Mouse (Mus musculus): ENCODE results near the gene Rab3il1. TPM values are rescaled to one million over a fixed set of nuclear protein-coding genes. Genes with fewer than 3 reads are reported as not detected.

The Rab3il1 gene
- polyA plus RNA-seq, 1 experiment: 362 TPM

DNA sequence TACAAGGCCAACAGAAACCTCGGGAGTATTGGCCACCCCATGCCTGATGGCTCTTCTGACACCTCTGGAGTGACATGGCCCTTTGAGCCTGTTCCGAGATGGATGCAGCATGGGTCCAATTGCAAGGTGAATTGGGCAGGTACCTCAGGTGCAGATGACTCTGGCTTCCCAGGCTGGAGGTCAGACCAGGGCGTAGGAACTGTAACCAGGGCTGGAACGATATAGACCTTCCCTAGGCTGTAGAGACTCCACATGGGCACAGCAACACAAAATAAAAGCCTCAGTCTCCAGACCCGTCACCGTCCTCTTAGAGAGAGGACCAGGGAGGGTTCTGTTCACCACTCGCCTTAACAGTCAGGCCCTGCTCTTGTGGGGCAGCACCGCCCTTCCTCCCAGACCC lies 60.8 kb downstream of the Rab3il1 start:
- TF ChIP-seq POLR2A (IDR thresholded peaks at IDR 0.05; ENCODE audit: control insufficient read depth, low read depth, low read length) (no peak), CTCF (IDR thresholded peaks at IDR 0.05; ENCODE audit: control insufficient read depth, insufficient read depth, insufficient replicate concordance, low read depth, low read length) (no peak)
- H3K36me3 ChIP-seq (ENCODE audit: control insufficient read depth, insufficient read depth, low read length): no peaks in the 10 kb centered on the region
- no peaks in the 10 kb centered on the region for H3K27me3 ChIP-seq (ENCODE audit: control insufficient read depth, insufficient read depth, low read length)
- no peaks in the 10 kb centered on the region for H3K4me1 ChIP-seq (ENCODE audit: control insufficient read depth, insufficient read depth, low read length)
- no peak overlapping the region for H3K4me3 ChIP-seq (ENCODE audit: control insufficient read depth, low read depth, low read length)
- H3K27ac ChIP-seq (ENCODE audit: control insufficient read depth, insufficient read depth, low read depth, low read length): no peak overlapping the region

DNA sequence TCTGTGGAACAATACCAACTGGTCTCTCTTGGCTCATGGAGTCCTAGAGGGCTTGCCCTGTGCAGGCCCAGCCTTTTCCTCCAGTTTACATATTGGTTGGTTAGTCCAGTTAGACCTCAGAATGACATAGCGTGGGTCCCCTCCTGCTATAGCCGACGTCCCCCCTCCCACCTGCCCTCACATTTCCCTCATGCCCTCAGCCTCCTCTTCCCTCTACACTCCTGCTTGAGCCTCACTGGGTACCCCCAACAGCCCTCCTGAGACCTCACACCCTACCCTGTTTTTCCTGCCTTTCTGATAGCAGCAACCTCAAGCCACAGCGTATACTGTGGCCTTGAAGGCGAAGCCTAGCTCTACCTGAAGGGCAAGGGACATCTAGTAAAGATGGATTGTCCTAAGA lies 61.4 kb downstream of the Rab3il1 start:
- H3K27me3 ChIP-seq (ENCODE audit: control insufficient read depth, insufficient read depth, low read length): no peaks in the 10 kb centered on the region
- no peak overlapping the region for H3K27ac ChIP-seq (ENCODE audit: control insufficient read depth, insufficient read depth, low read depth, low read length)
- H3K36me3 ChIP-seq (ENCODE audit: control insufficient read depth, insufficient read depth, low read length): no peaks in the 10 kb centered on the region
- TF ChIP-seq CTCF (IDR thresholded peaks at IDR 0.05; ENCODE audit: control insufficient read depth, insufficient read depth, insufficient replicate concordance, low read depth, low read length): no peak
- TF ChIP-seq POLR2A (IDR thresholded peaks at IDR 0.05; ENCODE audit: control insufficient read depth, low read depth, low read length): no peak
- H3K4me3 ChIP-seq (ENCODE audit: control insufficient read depth, low read depth, low read length): no peak overlapping the region
- H3K4me1 ChIP-seq (ENCODE audit: control insufficient read depth, insufficient read depth, low read length): no peaks in the 10 kb centered on the region

DNA sequence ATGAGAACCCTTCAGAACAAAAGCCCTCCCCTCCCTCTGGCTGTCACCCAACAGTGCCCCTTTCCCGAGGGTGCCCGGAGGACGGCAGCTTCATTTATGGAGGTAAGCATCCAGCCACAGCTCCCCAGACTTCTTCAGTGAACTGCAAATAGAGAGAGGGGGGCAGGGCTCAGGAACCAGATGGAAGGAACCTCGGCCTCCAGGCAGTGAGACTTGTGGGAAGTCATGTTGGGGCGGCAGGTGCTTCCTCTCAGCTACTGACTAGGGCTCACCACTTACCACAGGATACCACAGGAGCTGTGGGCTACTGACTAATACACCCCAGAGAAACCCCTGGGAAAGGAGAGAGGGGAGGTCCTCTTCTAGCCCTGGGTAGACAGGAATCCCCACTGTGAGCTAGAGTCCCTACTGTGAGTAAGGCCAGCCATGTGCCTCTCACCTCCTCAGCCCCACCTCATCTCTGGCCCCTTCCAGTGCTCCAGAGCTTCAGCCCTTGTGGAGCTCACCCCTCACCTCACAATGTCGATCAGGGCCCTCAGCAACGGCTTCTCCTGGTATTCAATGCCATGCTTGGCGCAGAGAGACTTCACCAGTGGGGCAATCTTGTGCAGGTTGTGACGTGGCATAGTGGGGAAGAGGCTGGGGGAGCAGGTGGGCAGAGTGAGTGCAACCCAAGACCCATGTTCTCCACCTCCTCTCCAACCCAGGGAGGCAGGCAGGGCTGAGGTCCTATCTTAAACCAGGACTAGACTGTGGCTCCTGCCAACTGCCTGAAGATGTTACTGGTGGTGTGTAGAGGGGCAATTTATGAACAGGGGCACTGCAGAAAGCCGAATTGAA lies 62.9 kb downstream of the Rab3il1 start:
- no peak for TF ChIP-seq POLR2A (IDR thresholded peaks at IDR 0.05; ENCODE audit: control insufficient read depth, low read depth, low read length)
- TF ChIP-seq CTCF (IDR thresholded peaks at IDR 0.05; ENCODE audit: control insufficient read depth, insufficient read depth, insufficient replicate concordance, low read depth, low read length): no peak
- no peak overlapping the region for H3K27ac ChIP-seq (ENCODE audit: control insufficient read depth, insufficient read depth, low read depth, low read length)
- H3K4me3 ChIP-seq (ENCODE audit: control insufficient read depth, low read depth, low read length): no peak overlapping the region
- H3K4me1 ChIP-seq (ENCODE audit: control insufficient read depth, insufficient read depth, low read length): no peaks in the 10 kb centered on the region
- H3K36me3 ChIP-seq (ENCODE audit: control insufficient read depth, insufficient read depth, low read length): no peaks in the 10 kb centered on the region
- no peaks in the 10 kb centered on the region for H3K27me3 ChIP-seq (ENCODE audit: control insufficient read depth, insufficient read depth, low read length)

DNA sequence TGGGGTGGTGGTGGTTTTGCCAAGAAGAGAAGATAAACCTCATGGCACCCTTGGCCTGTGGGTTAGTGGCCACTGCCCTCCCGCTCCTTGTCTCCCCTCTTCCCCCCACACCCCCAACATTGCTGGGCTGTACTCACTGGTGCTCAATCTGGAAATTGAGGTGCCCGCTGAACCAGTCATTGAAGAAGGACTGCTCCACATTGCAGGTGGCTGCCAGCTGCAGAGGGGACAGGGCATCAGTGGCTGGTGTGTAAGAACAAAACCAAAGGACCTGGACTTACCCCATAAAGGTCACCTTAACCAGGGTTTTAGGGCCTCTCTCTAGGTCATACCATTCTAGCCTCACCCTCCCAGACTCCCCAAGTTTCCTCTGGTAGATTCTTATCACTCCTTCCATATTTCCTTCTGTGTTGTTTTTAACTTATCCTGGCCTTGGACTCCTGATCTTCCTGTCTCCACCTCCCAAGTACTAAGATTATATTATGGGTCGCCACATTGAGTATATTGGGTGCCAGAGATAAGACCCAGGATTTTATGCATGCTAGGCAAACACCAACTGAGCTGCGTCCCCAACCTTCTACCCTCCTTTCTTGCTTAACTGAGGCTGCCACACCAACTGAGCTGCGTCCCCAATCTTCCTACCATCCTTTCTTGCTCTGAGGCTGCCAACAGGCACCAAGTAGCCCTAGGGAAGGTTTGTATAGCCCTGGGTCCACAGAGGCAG lies 64.2 kb downstream of the Rab3il1 start:
- Histone ChIP-seq H3K4me3 (ENCODE audit: control insufficient read depth, low read depth, low read length) (no peak overlapping the region), H3K4me1 (ENCODE audit: control insufficient read depth, insufficient read depth, low read length) (no peaks in the 10 kb centered on the region), H3K27ac (ENCODE audit: control insufficient read depth, insufficient read depth, low read depth, low read length) (no peak overlapping the region), H3K36me3 (ENCODE audit: control insufficient read depth, insufficient read depth, low read length) (no peaks in the 10 kb centered on the region), H3K27me3 (ENCODE audit: control insufficient read depth, insufficient read depth, low read length) (no peaks in the 10 kb centered on the region)
- TF ChIP-seq POLR2A (IDR thresholded peaks at IDR 0.05; ENCODE audit: control insufficient read depth, low read depth, low read length) (no peak), CTCF (IDR thresholded peaks at IDR 0.05; ENCODE audit: control insufficient read depth, insufficient read depth, insufficient replicate concordance, low read depth, low read length) (no peak)

DNA sequence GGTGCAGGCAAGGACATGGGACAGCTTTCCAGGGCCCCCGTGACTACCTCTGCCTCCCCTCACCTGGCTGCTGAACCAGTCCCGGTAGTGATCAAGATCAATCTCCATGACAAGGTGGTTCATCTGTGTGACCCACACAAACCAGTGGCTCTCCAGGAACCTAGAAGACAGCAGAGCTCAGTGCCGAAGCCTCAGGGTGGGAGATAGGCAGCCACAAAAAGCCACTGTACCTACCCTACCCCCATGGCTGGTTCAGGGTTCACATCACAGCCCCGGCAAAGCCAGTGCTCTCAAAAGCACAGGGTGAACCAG lies 64.7 kb downstream of the Rab3il1 start:
- no peak overlapping the region for H3K4me3 ChIP-seq (ENCODE audit: control insufficient read depth, low read depth, low read length)
- no peaks in the 10 kb centered on the region for H3K36me3 ChIP-seq (ENCODE audit: control insufficient read depth, insufficient read depth, low read length)
- TF ChIP-seq CTCF (IDR thresholded peaks at IDR 0.05; ENCODE audit: control insufficient read depth, insufficient read depth, insufficient replicate concordance, low read depth, low read length) (no peak), POLR2A (IDR thresholded peaks at IDR 0.05; ENCODE audit: control insufficient read depth, low read depth, low read length) (no peak)
- H3K27ac ChIP-seq (ENCODE audit: control insufficient read depth, insufficient read depth, low read depth, low read length): no peak overlapping the region
- H3K4me1 ChIP-seq (ENCODE audit: control insufficient read depth, insufficient read depth, low read length): no peaks in the 10 kb centered on the region
- H3K27me3 ChIP-seq (ENCODE audit: control insufficient read depth, insufficient read depth, low read length): no peaks in the 10 kb centered on the region

DNA sequence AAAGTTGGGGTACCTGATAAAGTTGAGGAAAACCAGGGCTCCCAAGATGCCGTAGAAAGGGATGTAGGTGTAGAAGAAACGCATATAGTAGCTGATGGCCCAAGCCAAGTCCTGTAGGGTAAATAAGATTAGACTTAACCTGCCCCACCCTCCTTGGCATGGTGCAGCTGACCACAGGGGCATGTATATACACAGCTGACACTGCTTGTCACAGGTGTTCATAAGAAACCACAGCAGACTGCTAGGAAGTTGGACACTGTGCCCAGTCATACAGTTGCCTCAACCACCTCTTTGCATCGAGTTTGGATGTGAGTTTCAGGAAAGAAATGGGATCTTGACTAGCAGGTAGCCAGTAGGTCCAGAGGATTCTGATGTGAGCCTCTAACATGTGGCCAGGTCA lies 65.0 kb downstream of the Rab3il1 start:
- no peaks in the 10 kb centered on the region for H3K27me3 ChIP-seq (ENCODE audit: control insufficient read depth, insufficient read depth, low read length)
- no peaks in the 10 kb centered on the region for H3K36me3 ChIP-seq (ENCODE audit: control insufficient read depth, insufficient read depth, low read length)
- no peak overlapping the region for H3K27ac ChIP-seq (ENCODE audit: control insufficient read depth, insufficient read depth, low read depth, low read length)
- H3K4me3 ChIP-seq (ENCODE audit: control insufficient read depth, low read depth, low read length): no peak overlapping the region
- H3K4me1 ChIP-seq (ENCODE audit: control insufficient read depth, insufficient read depth, low read length): no peaks in the 10 kb centered on the region
- TF ChIP-seq POLR2A (IDR thresholded peaks at IDR 0.05; ENCODE audit: control insufficient read depth, low read depth, low read length): no peak
- no peak for TF ChIP-seq CTCF (IDR thresholded peaks at IDR 0.05; ENCODE audit: control insufficient read depth, insufficient read depth, insufficient replicate concordance, low read depth, low read length)

DNA sequence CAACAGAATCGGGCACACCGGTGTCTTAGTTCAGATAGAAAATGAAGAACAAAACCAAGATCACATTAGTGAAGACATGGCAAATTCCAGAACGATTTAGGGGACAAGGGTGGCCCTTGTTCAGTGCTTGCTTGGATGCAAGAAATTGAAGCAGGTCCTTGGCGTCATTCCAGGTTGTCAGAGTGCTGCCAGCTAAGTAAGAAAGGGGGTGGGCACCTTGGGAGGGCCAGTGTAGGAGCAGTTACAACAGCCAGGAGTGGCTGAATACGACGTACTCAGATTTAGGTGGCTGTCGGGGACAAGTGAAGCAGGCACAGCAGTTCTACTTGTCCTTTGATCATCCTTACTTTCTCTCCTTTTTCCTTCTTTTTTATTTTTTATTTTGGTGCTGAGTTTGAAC lies 66.2 kb downstream of the Rab3il1 start:
- H3K36me3 ChIP-seq (ENCODE audit: control insufficient read depth, insufficient read depth, low read length): no peaks in the 10 kb centered on the region
- H3K4me3 ChIP-seq (ENCODE audit: control insufficient read depth, low read depth, low read length): no peak overlapping the region
- H3K27me3 ChIP-seq (ENCODE audit: control insufficient read depth, insufficient read depth, low read length): no peaks in the 10 kb centered on the region
- H3K27ac ChIP-seq (ENCODE audit: control insufficient read depth, insufficient read depth, low read depth, low read length): no peak overlapping the region
- H3K4me1 ChIP-seq (ENCODE audit: control insufficient read depth, insufficient read depth, low read length): no peaks in the 10 kb centered on the region; the same call in 1 of the 2 replicates
- no peak for TF ChIP-seq POLR2A (IDR thresholded peaks at IDR 0.05; ENCODE audit: control insufficient read depth, low read depth, low read length)
- no peak for TF ChIP-seq CTCF (IDR thresholded peaks at IDR 0.05; ENCODE audit: control insufficient read depth, insufficient read depth, insufficient replicate concordance, low read depth, low read length)
